Mouse (Mus musculus): ENCODE measurements around the gene Pdzd8. TPM values are rescaled to one million over a fixed set of nuclear protein-coding genes. Genes with fewer than 3 reads are reported as not detected.

Gene Pdzd8
- polyA plus RNA-seq, 1 experiment: 35.1 TPM

GRCm38 (mm10) chr19:59384582-59385495 lies 39.3 kb upstream of the Pdzd8 start:
- H3K36me3 ChIP-seq (ENCODE audit: control insufficient read depth, insufficient read depth, low read length, poor library complexity, severe bottlenecking): no peaks in the 10 kb centered on the region
- H3K9ac ChIP-seq (ENCODE audit: low read depth, poor library complexity, severe bottlenecking): no peak overlapping the region
- TF ChIP-seq EP300 (IDR thresholded peaks at IDR 0.05; ENCODE audit: insufficient read depth, low read depth, low read length): no peak
- no peak for TF ChIP-seq POLR2A (IDR thresholded peaks at IDR 0.05; ENCODE audit: insufficient read depth, low read length)
- no peak for TF ChIP-seq CTCF (IDR thresholded peaks at IDR 0.05; ENCODE audit: low read depth, low read length)
- no peaks in the 10 kb centered on the region for H3K4me1 ChIP-seq (ENCODE audit: control insufficient read depth, insufficient read depth, low read length)
- H3K4me3 ChIP-seq (ENCODE audit: low read depth, low read length): no peak overlapping the region
- H3K27ac ChIP-seq (ENCODE audit: insufficient read depth, low read length): no peak overlapping the region
- H3K9me3 ChIP-seq (replicated peaks; ENCODE audit: control insufficient read depth, insufficient read depth, low read length, poor library complexity, severe bottlenecking): no peaks in the 10 kb centered on the region
- no peaks in the 10 kb centered on the region for H3K27me3 ChIP-seq (ENCODE audit: control insufficient read depth, insufficient read depth, low read length, poor library complexity, severe bottlenecking)

- H3K27me3 ChIP-seq (ENCODE audit: control insufficient read depth, insufficient read depth, low read length, poor library complexity, severe bottlenecking): no peaks in the 10 kb centered on the region
- H3K27ac ChIP-seq (ENCODE audit: insufficient read depth, low read length): no peak overlapping the region
- TF ChIP-seq CTCF (IDR thresholded peaks at IDR 0.05; ENCODE audit: low read depth, low read length): no peak
- TF ChIP-seq POLR2A (IDR thresholded peaks at IDR 0.05; ENCODE audit: insufficient read depth, low read length): no peak
- H3K4me3 ChIP-seq (ENCODE audit: low read depth, low read length): no peak overlapping the region
- H3K36me3 ChIP-seq (ENCODE audit: control insufficient read depth, insufficient read depth, low read length, poor library complexity, severe bottlenecking): no peaks in the 10 kb centered on the region
- H3K4me1 ChIP-seq (ENCODE audit: control insufficient read depth, insufficient read depth, low read length): no peaks in the 10 kb centered on the region
- no peak overlapping the region for H3K9ac ChIP-seq (ENCODE audit: low read depth, poor library complexity, severe bottlenecking)
- no peaks in the 10 kb centered on the region for H3K9me3 ChIP-seq (replicated peaks; ENCODE audit: control insufficient read depth, insufficient read depth, low read length, poor library complexity, severe bottlenecking)
Observed at GRCm38 (mm10) chr19:59382416-59382917, 36.9 kb upstream of the Pdzd8 start.

- H3K27ac ChIP-seq (ENCODE audit: insufficient read depth, low read length): no peak overlapping the region
- no peaks in the 10 kb centered on the region for H3K27me3 ChIP-seq (ENCODE audit: control insufficient read depth, insufficient read depth, low read length, poor library complexity, severe bottlenecking)
- H3K36me3 ChIP-seq (ENCODE audit: control insufficient read depth, insufficient read depth, low read length, poor library complexity, severe bottlenecking): no peaks in the 10 kb centered on the region
- H3K9me3 ChIP-seq (replicated peaks; ENCODE audit: control insufficient read depth, insufficient read depth, low read length, poor library complexity, severe bottlenecking): no peaks in the 10 kb centered on the region
- no peaks in the 10 kb centered on the region for H3K4me1 ChIP-seq (ENCODE audit: control insufficient read depth, insufficient read depth, low read length)
- no peak overlapping the region for H3K9ac ChIP-seq (ENCODE audit: low read depth, poor library complexity, severe bottlenecking)
- TF ChIP-seq POLR2A (IDR thresholded peaks at IDR 0.05; ENCODE audit: insufficient read depth, low read length) (no peak), EP300 (IDR thresholded peaks at IDR 0.05; ENCODE audit: insufficient read depth, low read depth, low read length) (no peak), CTCF (IDR thresholded peaks at IDR 0.05; ENCODE audit: low read depth, low read length) (no peak)
- no peak overlapping the region for H3K4me3 ChIP-seq (ENCODE audit: low read depth, low read length)
Observed at GRCm38 (mm10) chr19:59379995-59380394, 34.4 kb upstream of the Pdzd8 start.

GRCm38 (mm10) chr19:59376481-59376880 lies 30.9 kb upstream of the Pdzd8 start:
- no peak overlapping the region for H3K27ac ChIP-seq (ENCODE audit: insufficient read depth, low read length)
- H3K36me3 ChIP-seq (ENCODE audit: control insufficient read depth, insufficient read depth, low read length, poor library complexity, severe bottlenecking): no peaks in the 10 kb centered on the region

GRCm38 (mm10) chr19:59374940-59375339 lies 29.4 kb upstream of the Pdzd8 start:
- Histone ChIP-seq H3K9me3 (replicated peaks; ENCODE audit: control insufficient read depth, insufficient read depth, low read length, poor library complexity, severe bottlenecking) (no peaks in the 10 kb centered on the region), H3K4me1 (ENCODE audit: control insufficient read depth, insufficient read depth, low read length) (no peaks in the 10 kb centered on the region), H3K27me3 (ENCODE audit: control insufficient read depth, insufficient read depth, low read length, poor library complexity, severe bottlenecking) (no peaks in the 10 kb centered on the region), H3K27ac (ENCODE audit: insufficient read depth, low read length) (no peak overlapping the region), H3K36me3 (ENCODE audit: control insufficient read depth, insufficient read depth, low read length, poor library complexity, severe bottlenecking) (no peaks in the 10 kb centered on the region), H3K9ac (ENCODE audit: low read depth, poor library complexity, severe bottlenecking) (no peak overlapping the region), H3K4me3 (ENCODE audit: low read depth, low read length) (no peak overlapping the region)
- TF ChIP-seq POLR2A (IDR thresholded peaks at IDR 0.05; ENCODE audit: insufficient read depth, low read length): no peak
- TF ChIP-seq EP300 (IDR thresholded peaks at IDR 0.05; ENCODE audit: insufficient read depth, low read depth, low read length): no peak
- TF ChIP-seq CTCF (IDR thresholded peaks at IDR 0.05; ENCODE audit: low read depth, low read length): no peak

More at GRCm38 (mm10) chr19:59376481-59376880, 30.9 kb upstream of the Pdzd8 start:
- Histone ChIP-seq H3K4me1 (ENCODE audit: control insufficient read depth, insufficient read depth, low read length) (no peaks in the 10 kb centered on the region), H3K9ac (ENCODE audit: low read depth, poor library complexity, severe bottlenecking) (no peak overlapping the region), H3K9me3 (replicated peaks; ENCODE audit: control insufficient read depth, insufficient read depth, low read length, poor library complexity, severe bottlenecking) (no peaks in the 10 kb centered on the region), H3K4me3 (ENCODE audit: low read depth, low read length) (no peak overlapping the region), H3K27me3 (ENCODE audit: control insufficient read depth, insufficient read depth, low read length, poor library complexity, severe bottlenecking) (no peaks in the 10 kb centered on the region)
- no peak for TF ChIP-seq POLR2A (IDR thresholded peaks at IDR 0.05; ENCODE audit: insufficient read depth, low read length)
- TF ChIP-seq EP300 (IDR thresholded peaks at IDR 0.05; ENCODE audit: insufficient read depth, low read depth, low read length): no peak
- TF ChIP-seq CTCF (IDR thresholded peaks at IDR 0.05; ENCODE audit: low read depth, low read length): no peak

GRCm38 (mm10) chr19:59372928-59373327 lies 27.3 kb upstream of the Pdzd8 start:
- TF ChIP-seq CTCF (IDR thresholded peaks at IDR 0.05; ENCODE audit: low read depth, low read length) (no peak), EP300 (IDR thresholded peaks at IDR 0.05; ENCODE audit: insufficient read depth, low read depth, low read length) (no peak), POLR2A (IDR thresholded peaks at IDR 0.05; ENCODE audit: insufficient read depth, low read length) (no peak)
- Histone ChIP-seq H3K4me1 (ENCODE audit: control insufficient read depth, insufficient read depth, low read length) (no peaks in the 10 kb centered on the region), H3K4me3 (ENCODE audit: low read depth, low read length) (no peak overlapping the region), H3K27ac (ENCODE audit: insufficient read depth, low read length) (no peak overlapping the region), H3K9me3 (replicated peaks; ENCODE audit: control insufficient read depth, insufficient read depth, low read length, poor library complexity, severe bottlenecking) (no peaks in the 10 kb centered on the region), H3K36me3 (ENCODE audit: control insufficient read depth, insufficient read depth, low read length, poor library complexity, severe bottlenecking) (no peaks in the 10 kb centered on the region), H3K27me3 (ENCODE audit: control insufficient read depth, insufficient read depth, low read length, poor library complexity, severe bottlenecking) (no peaks in the 10 kb centered on the region), H3K9ac (ENCODE audit: low read depth, poor library complexity, severe bottlenecking) (no peak overlapping the region)
